Mouse (Mus musculus) cerebellum, adult (tissue): ENCODE measurements around the gene Olfr1328.
"Not testable (repeated sequence)": the region's sequence is repeated elsewhere in the genome, so short reads cannot be mapped to it uniquely, and the experiment has no call there.

Experiments
- ATAC-seq: cut with Nextera tagmentation; 2 replicates; pipeline ENCODE4 v1.9.2; 2017; ENCODE audit warnings: mild to moderate bottlenecking, moderate library complexity, mixed read lengths; ENCODE audit not compliant: insufficient number of reproducible peaks, low FRiP score, low TSS enrichment

Gene Olfr1328

GRCm38 (mm10) chr4:118938512-118938911 is at the start of gene Olfr1328:
Gene Olfr1328, minus strand, starts transcription at chr4:118938612.
- no peak for ATAC-seq

GRCm38 (mm10) chr4:118985291-118985690 is 46.9 kb upstream of the Olfr1328 start:
- ATAC-seq, result no peak

DNA sequence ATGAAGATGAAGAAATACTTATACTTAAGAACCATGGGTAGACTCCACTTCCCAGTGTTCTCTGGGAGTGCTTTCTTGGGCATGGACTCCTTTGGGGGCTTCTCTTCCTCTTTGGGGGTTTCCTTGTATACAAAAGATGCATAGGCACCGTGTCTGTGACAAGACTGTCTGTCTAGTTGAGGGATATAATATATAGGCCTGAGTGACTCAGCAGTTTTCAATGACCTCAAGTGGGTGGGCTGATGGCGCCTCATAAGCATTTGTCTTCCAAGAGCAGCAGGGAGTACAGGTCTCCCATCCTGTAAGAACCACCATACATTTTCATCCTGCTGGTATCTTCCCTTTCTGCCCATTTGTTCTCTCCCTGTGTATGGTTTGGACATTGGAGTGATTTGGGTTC is 34.9 kb upstream of the Olfr1328 start:
- no peak for ATAC-seq

GRCm38 (mm10) chr4:118967711-118968110 is 29.3 kb upstream of the Olfr1328 start:
- ATAC-seq, result no peak

DNA sequence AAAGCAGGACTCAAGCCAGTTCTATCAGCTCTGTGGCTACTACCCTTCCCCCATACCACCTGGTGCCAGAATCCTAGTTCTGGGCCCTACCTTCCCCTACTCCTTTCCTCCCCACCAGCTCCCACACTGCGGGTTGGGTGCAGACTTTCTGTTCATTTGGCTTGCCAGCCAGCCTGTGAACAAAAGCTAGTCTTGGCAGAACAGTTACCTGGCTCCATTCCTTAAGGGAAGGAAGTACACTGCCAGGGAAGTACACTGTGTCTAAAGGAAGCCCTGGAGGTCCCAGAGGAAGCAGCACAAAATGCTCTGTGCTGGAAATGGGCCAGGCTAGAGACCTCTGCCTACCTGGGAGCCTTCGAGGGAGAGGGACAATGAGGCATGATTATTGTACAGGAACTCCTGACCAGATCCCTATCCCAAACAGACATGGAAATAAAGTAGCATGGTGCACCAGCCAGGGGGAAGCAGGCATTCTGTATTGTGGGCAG is 22.8 kb upstream of the Olfr1328 start, which contains the start of gene Lao1:
TSS of gene Lao1 (plus strand) at position 438 of the 488 bp plus-strand sequence.
- no peak for ATAC-seq

GRCm38 (mm10) chr4:118958812-118959211 is 20.4 kb upstream of the Olfr1328 start:
- ATAC-seq, result no peak

DNA sequence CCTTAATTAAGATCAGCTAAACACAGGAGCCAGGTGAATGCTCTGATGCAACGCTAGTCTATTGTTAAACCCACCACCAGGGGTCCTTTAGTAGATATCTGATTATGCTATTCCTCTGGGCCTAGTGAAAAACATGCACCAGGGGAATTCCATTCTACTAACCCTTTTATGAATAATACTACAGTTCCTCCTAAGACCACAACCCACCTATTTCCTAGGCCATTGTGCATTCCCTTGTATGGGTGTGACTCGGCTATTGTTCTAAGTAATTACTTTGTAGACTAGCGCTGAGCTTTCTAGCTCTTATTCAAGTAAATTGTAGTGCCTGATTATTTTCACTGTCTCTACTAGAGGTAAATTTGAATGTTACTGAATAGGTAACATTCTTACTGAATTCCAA is 7.1 kb downstream of the Olfr1328 start:
- not testable (repeated sequence) for ATAC-seq

DNA sequence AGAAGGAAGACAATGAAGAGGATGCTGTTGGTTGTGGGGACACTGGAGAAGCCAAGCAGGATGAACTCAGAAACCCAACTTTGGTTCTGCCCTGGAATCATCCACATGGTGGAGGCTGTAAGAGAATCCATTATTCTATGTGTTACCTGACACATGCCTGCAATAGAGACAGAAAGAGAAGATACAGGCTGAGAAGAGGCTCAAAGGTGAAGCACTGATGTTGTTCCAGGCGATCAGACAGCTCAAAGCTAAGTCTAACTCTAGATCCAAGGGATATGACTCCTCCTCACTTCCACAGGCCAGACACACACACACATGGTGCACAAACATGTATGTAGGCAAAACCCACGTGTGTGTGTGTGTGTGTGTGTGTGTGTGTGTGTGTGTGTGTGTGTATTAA is 21.0 kb downstream of the Olfr1328 start, which contains the start of gene Olfr1329:
TSS of gene Olfr1329 (minus strand) at position 101 of the 400 bp plus-strand sequence.
- ATAC-seq, result not testable (repeated sequence)

DNA sequence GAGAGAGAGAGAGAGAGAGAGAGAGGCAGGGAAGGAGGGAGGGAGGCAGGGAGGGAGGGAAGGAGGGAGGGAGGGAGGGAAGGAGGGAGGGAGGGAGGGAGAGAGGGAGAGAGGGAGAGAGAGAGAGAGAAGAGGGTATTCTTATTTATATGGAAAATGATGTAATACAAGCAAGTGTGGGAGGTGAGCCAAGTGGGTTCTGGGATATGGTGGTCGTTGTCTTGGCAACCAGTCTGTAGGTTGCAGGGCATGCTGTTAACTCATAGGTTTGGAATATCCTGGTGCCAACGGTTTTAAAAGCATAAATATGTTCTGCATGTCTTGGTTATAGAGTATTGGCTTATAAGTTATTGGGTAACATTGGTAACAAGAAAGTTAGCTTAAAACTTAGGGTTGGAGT is 36.4 kb downstream of the Olfr1328 start:
- no peak for ATAC-seq

DNA sequence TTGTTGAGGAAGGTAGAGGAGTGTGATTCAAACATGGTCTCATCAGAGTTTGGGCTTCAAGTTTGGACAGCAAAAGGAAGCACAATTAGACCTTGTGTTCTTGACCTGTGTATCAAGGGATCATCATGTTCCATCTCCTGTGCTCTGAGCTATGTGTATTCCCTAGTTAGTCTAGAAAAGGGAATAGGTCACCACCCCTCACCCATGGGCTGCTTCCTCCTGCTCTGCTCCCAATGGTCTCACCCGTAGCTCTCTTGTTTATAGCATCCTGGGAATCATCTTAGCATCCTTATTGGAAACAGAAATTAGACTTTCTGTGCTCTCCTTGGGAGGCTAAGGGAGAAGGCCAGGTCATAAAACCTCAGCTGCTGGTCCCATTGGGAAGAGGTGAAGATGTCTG is 50.1 kb downstream of the Olfr1328 start, which contains the start of gene Olfr1330:
TSS of gene Olfr1330 (plus strand) at position 301 of the 400 bp plus-strand sequence.
- no peak for ATAC-seq
